Mouse (Mus musculus) cerebellum, adult 9-10 months (tissue): ENCODE data around the gene Sdc1.

Experiments
- DNase-seq: peaks from one replicate; pipeline ENCODE4 v3.0.0; 2022

The Sdc1 gene

DNA sequence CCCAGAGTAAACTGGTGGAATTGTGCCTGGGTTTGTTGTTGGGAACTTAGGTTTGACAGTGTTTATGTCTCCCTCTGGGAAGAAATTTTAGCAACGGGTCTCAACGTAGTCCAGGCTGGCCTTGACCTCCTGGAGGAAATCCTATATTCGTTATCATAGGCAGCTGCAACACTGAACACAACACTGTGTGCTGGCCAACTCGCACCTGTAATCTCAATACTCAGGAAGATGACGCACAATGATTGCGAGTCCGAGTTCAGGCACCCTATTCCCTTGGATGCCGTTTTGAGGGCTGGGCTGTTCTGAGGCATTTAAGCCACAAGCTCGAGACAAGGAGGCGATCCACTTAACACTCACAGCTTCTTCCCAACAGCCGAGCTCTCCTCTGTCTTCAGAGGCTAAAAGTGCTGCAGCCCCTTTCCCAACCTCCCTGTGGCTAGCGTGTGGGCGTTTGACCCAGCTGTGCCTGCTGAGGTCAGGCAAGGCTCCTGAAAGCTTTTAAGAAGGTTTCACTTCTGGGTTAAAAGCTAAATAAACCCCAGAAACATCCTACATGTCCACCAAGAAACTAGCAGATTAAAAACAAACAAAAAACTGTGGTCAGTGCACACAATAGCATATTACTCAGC lies 58.0 kb downstream of the Sdc1 start:
- DNase-seq, result no peak

DNA sequence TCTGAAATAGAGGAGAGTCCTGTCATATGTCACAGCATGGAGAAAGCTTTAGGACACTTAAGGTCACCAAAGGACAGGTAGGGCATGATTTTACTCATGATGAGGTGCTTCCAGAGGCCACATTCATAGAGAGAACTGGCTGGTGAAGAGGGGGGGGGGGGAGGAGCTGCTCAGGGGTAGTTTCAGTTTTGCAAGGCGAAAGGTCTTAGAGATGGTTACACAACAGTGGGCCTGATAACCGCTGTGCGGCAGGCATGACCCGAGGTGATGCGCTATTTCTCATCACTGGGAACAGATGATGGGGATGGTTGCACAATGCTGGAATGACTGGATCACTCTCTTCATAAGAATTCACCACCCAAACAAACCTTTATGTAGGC lies 58.5 kb downstream of the Sdc1 start:
- no peak for DNase-seq

DNA sequence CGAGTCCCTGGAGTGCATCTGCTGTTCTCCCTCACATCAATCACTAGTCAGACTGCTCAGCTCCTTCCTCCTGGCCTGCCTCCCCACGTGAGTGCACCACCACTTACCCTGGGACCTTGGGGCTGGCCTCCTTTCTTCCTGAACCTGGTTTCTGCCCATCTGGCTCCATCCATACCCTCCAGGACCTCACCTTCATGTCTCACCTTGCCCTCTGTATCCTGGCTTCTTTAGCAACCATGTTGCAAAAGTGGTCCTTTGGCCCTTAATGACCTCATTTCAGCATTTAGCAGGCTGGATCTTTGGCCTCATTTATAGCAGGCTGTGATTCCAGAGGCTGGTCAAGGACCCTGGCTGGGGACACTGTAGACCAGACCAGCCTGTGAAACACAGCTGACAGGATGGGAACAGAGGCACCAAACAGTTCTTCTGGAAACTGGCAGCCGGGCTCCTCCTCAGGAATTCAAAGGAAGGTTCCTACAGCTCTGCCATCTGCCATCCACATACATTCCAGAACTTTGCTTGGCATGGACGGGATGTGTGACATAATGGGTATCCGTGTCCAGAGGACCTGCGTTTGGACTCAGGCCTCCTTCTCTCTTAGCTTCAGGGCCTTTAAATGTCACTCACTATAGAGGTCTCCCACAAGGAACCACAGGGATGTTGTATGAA lies 60.0 kb downstream of the Sdc1 start:
- peak; percentile 98 for DNase-seq

DNA sequence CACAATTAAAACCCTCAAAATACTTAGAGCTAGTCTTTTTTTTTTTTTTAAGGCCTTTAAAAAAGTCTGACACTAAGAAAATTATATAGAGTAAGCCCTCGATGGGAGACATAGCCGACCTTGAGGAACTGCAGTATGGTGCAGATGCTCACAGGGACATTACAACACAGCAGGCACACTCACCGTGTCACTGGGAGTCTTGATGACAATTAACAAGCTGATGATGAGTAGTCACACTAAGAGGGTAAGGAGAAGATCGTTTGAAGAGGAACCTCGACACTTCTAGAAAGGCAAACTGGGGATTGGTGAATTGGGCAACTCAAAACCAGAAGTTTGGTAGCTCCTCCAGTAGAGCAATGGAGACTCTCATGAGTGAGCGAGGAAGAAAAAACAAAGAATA lies 60.6 kb downstream of the Sdc1 start:
- DNase-seq, result no peak

DNA sequence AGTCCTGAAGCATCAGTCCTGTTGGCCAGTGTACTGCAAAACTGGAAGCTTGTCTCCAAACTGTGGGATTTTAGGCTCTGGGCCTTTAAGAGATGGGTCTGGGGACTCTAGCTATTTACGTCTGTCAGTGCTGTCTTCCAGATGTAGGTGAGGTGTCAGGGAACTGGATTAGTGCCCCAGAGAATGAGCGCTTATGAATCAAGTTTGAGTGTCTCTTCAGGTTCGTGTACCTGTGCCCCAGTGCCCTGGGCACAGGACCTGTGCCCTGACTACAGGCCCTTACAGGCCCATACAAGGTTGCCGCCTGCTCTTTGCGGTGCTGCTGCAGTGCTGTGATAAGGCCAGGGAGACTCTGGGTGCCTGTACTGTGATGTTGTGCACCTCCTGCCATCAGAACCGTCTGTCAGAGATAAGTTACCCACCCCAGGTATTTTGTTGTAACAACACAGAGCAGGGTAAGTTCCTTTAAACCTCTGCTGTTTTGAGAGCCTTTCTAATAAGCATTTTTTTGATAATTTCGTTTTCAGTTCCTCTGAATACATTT lies 69.7 kb downstream of the Sdc1 start:
- no peak for DNase-seq

DNA sequence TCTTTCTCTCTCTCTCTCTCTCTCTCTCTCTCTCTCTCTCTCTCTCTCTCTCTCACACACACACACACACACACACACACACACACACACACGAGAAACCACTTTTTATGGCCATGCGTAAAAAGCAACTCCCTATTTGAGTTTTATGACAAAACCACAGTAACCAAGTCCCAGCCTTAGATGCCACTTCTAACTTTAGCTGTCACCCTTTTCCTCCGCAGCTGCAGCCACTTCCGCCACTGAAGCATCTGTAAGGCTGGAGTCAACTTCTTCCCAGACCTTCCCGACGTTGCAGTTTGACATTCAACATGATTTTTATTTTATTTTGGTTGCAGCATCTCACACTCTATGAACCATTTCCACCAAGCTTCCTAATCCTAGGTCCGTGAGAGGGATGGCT lies 71.6 kb downstream of the Sdc1 start:
- DNase-seq, result no peak
